28 mouse cellular contexts compared by ENCODE assay signal in genomic region chr1:20914769-20915168, GRCm38 (mm10). TPM values are rescaled to one million over a fixed set of nuclear protein-coding genes. Genes with fewer than 3 reads are reported as not detected.
DNase-seq lines count a peak whose midpoint lies in the region; ATAC-seq and TF ChIP-seq lines count a peak whose summit lies in the region.
"Had no signal": no experiment of that assay in that cellular context is flagged by ENCODE, and none has a peak within 500 bp of the region (broad histone marks: within the 10 kb centered on the region; RNA-seq: fewer than 3 reads in every experiment).

No protein-coding gene starts in this region.

- no peaks in the 10 kb centered on the region for H3K9me3 ChIP-seq in forebrain, embryonic 13.5 days (replicated peaks)
- no peaks in the 10 kb centered on the region for H3K9me3 ChIP-seq in forebrain, postnatal 0 days (ENCODE audit: low read length)
- H3K9me3 ChIP-seq in hindbrain, embryonic 15.5 days, result no peaks in the 10 kb centered on the region
- H3K9me3 ChIP-seq in hindbrain, embryonic 10.5 days, result no peaks in the 10 kb centered on the region
- no peaks in the 10 kb centered on the region for H3K9me3 ChIP-seq in midbrain, embryonic 13.5 days
- no peaks in the 10 kb centered on the region for H3K9me3 ChIP-seq in midbrain, embryonic 16.5 days (replicated peaks; ENCODE audit: control insufficient read depth, low read length, poor library complexity, severe bottlenecking)
- H3K9me3 ChIP-seq: heart, embryonic 10.5 days; heart, embryonic 15.5 days; liver, embryonic 13.5 days; neural tube, embryonic 12.5 days had no signal

- H3K27ac ChIP-seq in forebrain, embryonic 13.5 days, result no peak overlapping the region
- H3K27ac ChIP-seq in forebrain, postnatal 0 days (ENCODE audit: low read depth, low read length), result no peak overlapping the region
- no peak overlapping the region for H3K27ac ChIP-seq in hindbrain, embryonic 15.5 days (replicated peaks)
- H3K27ac ChIP-seq in hindbrain, embryonic 10.5 days, result no peak overlapping the region; the same call in 1 of the 2 replicates
- no peak overlapping the region for H3K27ac ChIP-seq in midbrain, embryonic 13.5 days
- no peak overlapping the region for H3K27ac ChIP-seq in midbrain, embryonic 16.5 days (ENCODE audit: low read length)
- H3K27ac ChIP-seq: heart, embryonic 10.5 days; heart, embryonic 15.5 days; layer of hippocampus, adult 2 months; liver, embryonic 13.5 days; neural tube, embryonic 12.5 days had no signal

- no peak overlapping the region for H3K9ac ChIP-seq in forebrain, embryonic 13.5 days
- H3K9ac ChIP-seq in forebrain, postnatal 0 days, result no peak overlapping the region
- H3K9ac ChIP-seq in hindbrain, embryonic 15.5 days, result no peak overlapping the region
- H3K9ac ChIP-seq in midbrain, embryonic 13.5 days (replicated peaks), result no peak overlapping the region
- no peak overlapping the region for H3K9ac ChIP-seq in midbrain, embryonic 16.5 days (ENCODE audit: low read depth, low read length)
- H3K9ac ChIP-seq: heart, embryonic 15.5 days; liver, embryonic 13.5 days; neural tube, embryonic 12.5 days had no signal

- 91% methylated on average over 3 of the region's 3 CpGs for WGBS in forebrain, embryonic 13.5 days
- WGBS in forebrain, postnatal 0 days, result 98% methylated on average over 3 of the region's 3 CpGs
- WGBS in hindbrain, embryonic 15.5 days, result 83% methylated on average over 3 of the region's 3 CpGs
- WGBS in hindbrain, embryonic 10.5 days, result 85% methylated on average over 3 of the region's 3 CpGs
- WGBS in midbrain, embryonic 13.5 days, result 90% methylated on average over 3 of the region's 3 CpGs
- 94% methylated on average over 3 of the region's 3 CpGs for WGBS in midbrain, embryonic 16.5 days

- no peak overlapping the region for H3K4me2 ChIP-seq in forebrain, embryonic 13.5 days
- no peak overlapping the region for H3K4me2 ChIP-seq in forebrain, postnatal 0 days (ENCODE audit: low read depth)
- H3K4me2 ChIP-seq in hindbrain, embryonic 15.5 days, result no peak overlapping the region
- no peak overlapping the region for H3K4me2 ChIP-seq in midbrain, embryonic 13.5 days (replicated peaks)
- H3K4me2 ChIP-seq in midbrain, embryonic 16.5 days (ENCODE audit: low read length), result no peak overlapping the region
- H3K4me2 ChIP-seq: heart, embryonic 15.5 days; liver, embryonic 13.5 days; neural tube, embryonic 12.5 days had no signal

- no peaks in the 10 kb centered on the region for H3K27me3 ChIP-seq in forebrain, embryonic 13.5 days
- H3K27me3 ChIP-seq in forebrain, postnatal 0 days (ENCODE audit: insufficient read depth, low read length), result no peaks in the 10 kb centered on the region
- H3K27me3 ChIP-seq in hindbrain, embryonic 15.5 days, result no peaks in the 10 kb centered on the region
- H3K27me3 ChIP-seq in hindbrain, embryonic 10.5 days (ENCODE audit: insufficient read depth, poor library complexity, severe bottlenecking), result no peaks in the 10 kb centered on the region
- H3K27me3 ChIP-seq in midbrain, embryonic 13.5 days, result no peaks in the 10 kb centered on the region
- no peaks in the 10 kb centered on the region for H3K27me3 ChIP-seq in midbrain, embryonic 16.5 days (ENCODE audit: control insufficient read depth, insufficient read depth, low read depth, low read length)
- H3K27me3 ChIP-seq: heart, embryonic 15.5 days; liver, embryonic 13.5 days; neural tube, embryonic 12.5 days had no signal

- ATAC-seq in forebrain, embryonic 13.5 days, result 0 out of 2 replicates have a peak, but pooled peaks have one; percentile 32
- no peak for ATAC-seq in forebrain, postnatal 0 days
- peak; percentile 41; the same call in 1 of the 2 replicates for ATAC-seq in hindbrain, embryonic 15.5 days (ENCODE audit: low FRiP score, low read depth)
- peak; percentile 54 for ATAC-seq in midbrain, embryonic 13.5 days
- peak; percentile 36; the same call in 1 of the 2 replicates for ATAC-seq in midbrain, embryonic 16.5 days
- ATAC-seq: CD4-positive, CD25-positive, alpha-beta regulatory T cell, adult 4 months; forebrain, embryonic 16.5 days; inflammation-experienced regulatory T-cells, adult 6 months had no signal

- H3K4me1 ChIP-seq in forebrain, embryonic 13.5 days, result peaks cover 5% of the 10 kb centered on the region; the same call in 1 of the 2 replicates
- no peaks in the 10 kb centered on the region for H3K4me1 ChIP-seq in forebrain, postnatal 0 days (ENCODE audit: insufficient read depth)
- peaks cover 7% of the 10 kb centered on the region; the same call in 1 of the 2 replicates for H3K4me1 ChIP-seq in hindbrain, embryonic 15.5 days (replicated peaks)
- peaks cover 9% of the 10 kb centered on the region for H3K4me1 ChIP-seq in hindbrain, embryonic 10.5 days (replicated peaks)
- peaks cover 8% of the 10 kb centered on the region for H3K4me1 ChIP-seq in midbrain, embryonic 13.5 days (replicated peaks)
- H3K4me1 ChIP-seq in midbrain, embryonic 16.5 days (ENCODE audit: control insufficient read depth, insufficient read depth, low read length), result peaks cover 9% of the 10 kb centered on the region
- H3K4me1 ChIP-seq: heart, embryonic 10.5 days had no signal

- no peak for TF ChIP-seq CTCF in forebrain, postnatal 0 days (IDR thresholded peaks at IDR 0.05; ENCODE audit: low read depth)

- DNase-seq in forebrain, postnatal 0 days, result no peak
- DNase-seq in hindbrain, embryonic 10.5 days (ENCODE audit: low spot score), result no peak
- DNase-seq in layer of hippocampus, postnatal 10 days (ENCODE audit: low spot score in 2 of 2), result no peak
- DNase-seq: adrenal gland, postnatal 25 days; cerebellum, adult 18-20 months; cerebellum, postnatal 14 days; gastrocnemius, postnatal 10 days; heart, postnatal 36 days; kidney, adult 11 months; kidney, postnatal 36 days; liver, embryonic 13.5 days; lung, adult 18-20 months; lung, postnatal 10 days; right cerebral cortex, adult 18-20 months; thymus, adult 2 months; thymus, postnatal 36 days had no signal

- no peak overlapping the region for H3K4me3 ChIP-seq in forebrain, embryonic 13.5 days
- H3K4me3 ChIP-seq in forebrain, postnatal 0 days (ENCODE audit: low read depth, low read length), result no peak overlapping the region
- no peak overlapping the region for H3K4me3 ChIP-seq in hindbrain, embryonic 15.5 days
- no peak overlapping the region for H3K4me3 ChIP-seq in hindbrain, embryonic 10.5 days
- H3K4me3 ChIP-seq in midbrain, embryonic 13.5 days (replicated peaks), result no peak overlapping the region
- H3K4me3 ChIP-seq in midbrain, embryonic 16.5 days (ENCODE audit: low read depth, low read length), result no peak overlapping the region
- H3K4me3 ChIP-seq: heart, embryonic 10.5 days; heart, embryonic 15.5 days; layer of hippocampus, adult 2 months; liver, embryonic 13.5 days; myocyte; neural tube, embryonic 12.5 days had no signal

- H3K36me3 ChIP-seq in forebrain, embryonic 13.5 days (ENCODE audit: poor library complexity, severe bottlenecking), result no peaks in the 10 kb centered on the region
- H3K36me3 ChIP-seq in forebrain, postnatal 0 days (ENCODE audit: insufficient read depth), result no peaks in the 10 kb centered on the region
- no peaks in the 10 kb centered on the region for H3K36me3 ChIP-seq in hindbrain, embryonic 15.5 days
- no peaks in the 10 kb centered on the region for H3K36me3 ChIP-seq in hindbrain, embryonic 10.5 days
- no peaks in the 10 kb centered on the region for H3K36me3 ChIP-seq in midbrain, embryonic 13.5 days
- no peaks in the 10 kb centered on the region for H3K36me3 ChIP-seq in midbrain, embryonic 16.5 days (ENCODE audit: control insufficient read depth, insufficient read depth, low read length)
- H3K36me3 ChIP-seq: heart, embryonic 10.5 days; heart, embryonic 15.5 days; liver, embryonic 13.5 days; neural tube, embryonic 12.5 days had no signal

RNA-seq across cellular contexts. Expression of gene Paqr8, which starts 24.4 kb away (rescaled TPM):
- polyA plus RNA-seq in forebrain, embryonic 13.5 days (2015; fragmentation: Nextera tagmentation; extraction: Ambion mirVana), result 12.7 and 14.2 TPM in 2 replicates
- 45.5 and 55.9 TPM in 2 replicates for total RNA-seq in forebrain, postnatal 0 days (2014; rRNA removed)
- polyA plus RNA-seq in forebrain, postnatal 0 days (2015; fragmentation: Nextera tagmentation; extraction: Ambion mirVana), result 14.9 and 25.8 TPM in 2 replicates
- 33.0 and 38.6 TPM in 2 replicates for polyA plus RNA-seq in hindbrain, embryonic 15.5 days (2015; fragmentation: Nextera tagmentation; extraction: Ambion mirVana)
- 6.5 and 8.4 TPM in 2 replicates for polyA plus RNA-seq in hindbrain, embryonic 10.5 days (2016; fragmentation: Nextera tagmentation; extraction: Ambion mirVana)
- polyA plus RNA-seq in midbrain, embryonic 13.5 days (2015; fragmentation: Nextera tagmentation; extraction: Ambion mirVana), result 12.5 and 13.4 TPM in 2 replicates
- polyA plus RNA-seq in midbrain, embryonic 16.5 days (2015; fragmentation: Nextera tagmentation; extraction: Ambion mirVana), result 33.7 and 34.1 TPM in 2 replicates
- total RNA-seq in layer of hippocampus, postnatal 10 days (2021), result 100 to 1,000 TPM in 1 of 2 experiments, 10 to 100 TPM in 1; 93.1 to 132 TPM

RNA-seq across cellular contexts. Expression of gene Efhc1, which starts 36.7 kb away (rescaled TPM):
- 1.5 and 2.0 TPM in 2 replicates for polyA plus RNA-seq in forebrain, embryonic 13.5 days (2015; fragmentation: Nextera tagmentation; extraction: Ambion mirVana)
- total RNA-seq in forebrain, postnatal 0 days (2014; rRNA removed), result 3.0 and 7.6 TPM in 2 replicates
- polyA plus RNA-seq in forebrain, postnatal 0 days (2015; fragmentation: Nextera tagmentation; extraction: Ambion mirVana), result 2.2 and 3.1 TPM in 2 replicates
- 2.9 and 3.6 TPM in 2 replicates for polyA plus RNA-seq in hindbrain, embryonic 15.5 days (2015; fragmentation: Nextera tagmentation; extraction: Ambion mirVana)
- 2.1 and 2.3 TPM in 2 replicates for polyA plus RNA-seq in hindbrain, embryonic 10.5 days (2016; fragmentation: Nextera tagmentation; extraction: Ambion mirVana)
- 1.5 TPM in 2 replicates for polyA plus RNA-seq in midbrain, embryonic 13.5 days (2015; fragmentation: Nextera tagmentation; extraction: Ambion mirVana)
- polyA plus RNA-seq in midbrain, embryonic 16.5 days (2015; fragmentation: Nextera tagmentation; extraction: Ambion mirVana), result 2.0 and 2.5 TPM in 2 replicates
- total RNA-seq in layer of hippocampus, postnatal 10 days (2021), result 1 to 10 TPM; 4.2 to 4.5 TPM
